Comparison of ENCODE assay signal across 11 mouse cellular contexts in genomic region chr3:105653544-105654380, GRCm38 (mm10). TPM values are rescaled to one million over a fixed set of nuclear protein-coding genes. Genes with fewer than 3 reads are reported as not detected.
A peak's percentile ranks its signal among the peaks of the same experiment; 100 is the strongest.
DNase-seq lines count a peak whose midpoint lies in the region; ATAC-seq and TF ChIP-seq lines count a peak whose summit lies in the region.
"Had no signal": no experiment of that assay in that cellular context is flagged by ENCODE, and none has a peak within 500 bp of the region (broad histone marks: within the 10 kb centered on the region; RNA-seq: fewer than 3 reads in every experiment).

No protein-coding gene starts in this region.

- H3K4me1 ChIP-seq in cerebellum, adult 2 months (ENCODE audit: control insufficient read depth, insufficient read depth, low read length): peaks cover 10% of the 10 kb centered on the region
- no peaks in the 10 kb centered on the region for H3K4me1 ChIP-seq in heart, embryonic 10.5 days
- H3K4me1 ChIP-seq: limb, embryonic 15.5 days; neural tube, embryonic 13.5 days had no signal

- H3K27me3 ChIP-seq in cerebellum, adult 2 months (ENCODE audit: control insufficient read depth, insufficient read depth, low read length): no peaks in the 10 kb centered on the region
- H3K27me3 ChIP-seq in heart, embryonic 10.5 days (ENCODE audit: insufficient read depth, poor library complexity, severe bottlenecking): 0 out of 2 replicates have a peak, but pooled peaks cover 9% of the 10 kb centered on the region
- H3K27me3 ChIP-seq: limb, embryonic 15.5 days; neural tube, embryonic 13.5 days had no signal

- peak overlapping the region; percentile 31 for H3K27ac ChIP-seq in cerebellum, adult 2 months (ENCODE audit: insufficient read depth, low read length)
- H3K27ac ChIP-seq in heart, embryonic 10.5 days: no peak overlapping the region
- H3K27ac ChIP-seq: limb, embryonic 15.5 days; neural tube, embryonic 13.5 days had no signal

- WGBS in cerebellum, adult 2 months: 10% methylated on average over 13 of the region's 13 CpGs
- 83% methylated on average over 13 of the region's 13 CpGs for WGBS in heart, embryonic 10.5 days

- no peaks in the 10 kb centered on the region for H3K36me3 ChIP-seq in heart, embryonic 10.5 days
- H3K36me3 ChIP-seq: limb, embryonic 15.5 days; neural tube, embryonic 13.5 days had no signal

- no peaks in the 10 kb centered on the region for H3K9me3 ChIP-seq in heart, embryonic 10.5 days
- H3K9me3 ChIP-seq: limb, embryonic 15.5 days; neural tube, embryonic 13.5 days had no signal

- peak; percentile 82 for ATAC-seq in cerebellum, adult (ENCODE audit: insufficient number of reproducible peaks, low FRiP score, low TSS enrichment)
- peak; percentile 58 for ATAC-seq in granulocyte monocyte progenitor cell, adult 5-6 weeks (replicated peaks; ENCODE audit: poor library complexity, severe bottlenecking)

- TF ChIP-seq CTCF in cerebellum, adult 2 months (IDR thresholded peaks at IDR 0.05; ENCODE audit: borderline replicate concordance, insufficient read depth, low read depth, low read length): no peak

- TF ChIP-seq POLR2A in cerebellum, adult 2 months (IDR thresholded peaks at IDR 0.05; ENCODE audit: borderline replicate concordance, insufficient read depth, low read length): no peak

- H3K4me3 ChIP-seq in cerebellum, adult 2 months (replicated peaks; ENCODE audit: insufficient read depth, low read depth, low read length): no peak overlapping the region
- H3K4me3 ChIP-seq in heart, embryonic 10.5 days: no peak overlapping the region
- H3K4me3 ChIP-seq: limb, embryonic 15.5 days; neural tube, embryonic 13.5 days had no signal

- peak; percentile 28 for DNase-seq in layer of hippocampus, adult 9-11 months
- no peak for DNase-seq in layer of hippocampus, postnatal 25 days (ENCODE audit: extremely low spot score in 1 of 2, low spot score in 1 of 2)
- peak; percentile 70 to 86 for DNase-seq in cerebellum, adult 2 months
- DNase-seq in heart, embryonic 10.5 days (ENCODE audit: low spot score): no peak
- no peak for DNase-seq in embryo, embryonic 11 days
- DNase-seq: lung, embryonic 14.5 days; retina, postnatal 1 day had no signal

RNA-seq across cellular contexts. Expression of gene Ddx20, which starts 33.6 kb away (rescaled TPM):
- 10 to 100 TPM; 11.5 to 12.0 TPM for total RNA-seq in layer of hippocampus, postnatal 25 days (2021)
- polyA plus RNA-seq in cerebellum, adult 2 months (2012; rRNA removed): 12.6 and 13.8 TPM in 2 replicates
- 27.8 and 30.0 TPM in 2 replicates for total RNA-seq in granulocyte monocyte progenitor cell, adult 5-6 weeks (2014; fragmentation: Nextera tagmentation)
- 50.3 and 58.6 TPM in 2 replicates for total RNA-seq in granulocyte monocyte progenitor cell, adult 5-6 weeks (2017)
- 30.5 and 37.2 TPM in 2 replicates for polyA plus RNA-seq in heart, embryonic 10.5 days (2016; fragmentation: Nextera tagmentation; extraction: Ambion mirVana)

RNA-seq across cellular contexts. Expression of gene Inka2, which starts 50.6 kb away (rescaled TPM):
- 10 to 100 TPM; 61.9 to 72.7 TPM for total RNA-seq in layer of hippocampus, postnatal 25 days (2021)
- polyA plus RNA-seq in cerebellum, adult 2 months (2012; rRNA removed): 15.0 and 15.9 TPM in 2 replicates
- not detected in 2 replicates for total RNA-seq in granulocyte monocyte progenitor cell, adult 5-6 weeks (2014; fragmentation: Nextera tagmentation)
- 0.26 TPM in 1 of 2 replicates, not detected in the other for total RNA-seq in granulocyte monocyte progenitor cell, adult 5-6 weeks (2017)
- 1.5 and 2.4 TPM in 2 replicates for polyA plus RNA-seq in heart, embryonic 10.5 days (2016; fragmentation: Nextera tagmentation; extraction: Ambion mirVana)

Comparison
In these comparisons a context has a peak if more than half of its experiments do, and no peak if none do; other contexts are left out.
1. DNase-seq: peak in layer of hippocampus, adult 9-11 months (single experiment) and cerebellum, adult 2 months (2 of 2); none in layer of hippocampus, postnatal 25 days (0 of 2), heart, embryonic 10.5 days (single experiment) and embryo, embryonic 11 days (single experiment).
2. RNA of gene Inka2, which starts 50.6 kb away (total RNA-seq): 61.9 to 72.7 TPM in layer of hippocampus, postnatal 25 days; 0.26 TPM in granulocyte monocyte progenitor cell, adult 5-6 weeks; every median in the first group is over 10 times any median in the second.